Comparison of ENCODE assay signal across 10 mouse cellular contexts in genomic region chr8:3411901-3412301, GRCm38 (mm10). TPM values are rescaled to one million over a fixed set of nuclear protein-coding genes. Genes with fewer than 3 reads are reported as not detected.
A peak's percentile ranks its signal among the peaks of the same experiment; 100 is the strongest.
DNase-seq lines count a peak whose midpoint lies in the region; ATAC-seq and TF ChIP-seq lines count a peak whose summit lies in the region.
"Had no signal": no experiment of that assay in that cellular context is flagged by ENCODE, and none has a peak within 500 bp of the region (broad histone marks: within the 10 kb centered on the region; RNA-seq: fewer than 3 reads in every experiment).

No protein-coding gene starts in this region.

- H3K4me3 ChIP-seq in gastrocnemius, adult 2 months: no peak overlapping the region
- H3K4me3 ChIP-seq in forebrain, embryonic 15.5 days: no peak overlapping the region
- no peak overlapping the region for H3K4me3 ChIP-seq in midbrain, embryonic 10.5 days
- no peak overlapping the region for H3K4me3 ChIP-seq in forebrain, embryonic 12.5 days (replicated peaks)
- H3K4me3 ChIP-seq: midbrain, embryonic 12.5 days had no signal

- H3K4me1 ChIP-seq in forebrain, embryonic 15.5 days: peaks cover 9% of the 10 kb centered on the region
- H3K4me1 ChIP-seq in midbrain, embryonic 10.5 days: peaks cover 41% of the 10 kb centered on the region
- peaks cover 25% of the 10 kb centered on the region for H3K4me1 ChIP-seq in forebrain, embryonic 12.5 days

- no peak overlapping the region for H3K9ac ChIP-seq in forebrain, embryonic 15.5 days (replicated peaks)
- no peak overlapping the region for H3K9ac ChIP-seq in forebrain, embryonic 12.5 days
- H3K9ac ChIP-seq: midbrain, embryonic 12.5 days had no signal

- H3K36me3 ChIP-seq in forebrain, embryonic 15.5 days: no peaks in the 10 kb centered on the region
- peaks cover 2% of the 10 kb centered on the region; the same call in 1 of the 2 replicates for H3K36me3 ChIP-seq in midbrain, embryonic 10.5 days
- no peaks in the 10 kb centered on the region for H3K36me3 ChIP-seq in forebrain, embryonic 12.5 days (replicated peaks)
- H3K36me3 ChIP-seq: midbrain, embryonic 12.5 days had no signal

- ATAC-seq in forebrain, embryonic 15.5 days (replicated peaks): no peak
- ATAC-seq in forebrain, embryonic 12.5 days (ENCODE audit: low FRiP score): no peak

- TF ChIP-seq CTCF in gastrocnemius, adult 2 months (IDR thresholded peaks at IDR 0.05): no peak

- WGBS in forebrain, embryonic 15.5 days: 94% methylated on average over 7 of the region's 7 CpGs
- 90% methylated on average over 7 of the region's 7 CpGs for WGBS in midbrain, embryonic 10.5 days
- WGBS in forebrain, embryonic 12.5 days: 91% methylated on average over 7 of the region's 7 CpGs

- peak; percentile 51 for DNase-seq in gastrocnemius, adult 2 months
- DNase-seq in gastrocnemius, postnatal 4 days (ENCODE audit: low spot score in 2 of 2): no peak
- DNase-seq in NIH3T3 (ENCODE audit: low read depth): peak; percentile 87
- peak; percentile 33 to 59 for DNase-seq in heart, postnatal 36 days
- DNase-seq in lung, postnatal 25 days (ENCODE audit: low spot score): peak; percentile 76
- no peak for DNase-seq in midbrain, embryonic 10.5 days (ENCODE audit: low spot score)

- intact Hi-C loops in gastrocnemius, adult 2 months (cut with DNase I): no loop called here
- intact Hi-C loops in heart, postnatal 36 days (cut with DNase I): loop anchor here (2.0 kb wide), 1 partner anchor 15 kb away; no protein-coding TSS in a partner anchor

- no peaks in the 10 kb centered on the region for H3K9me3 ChIP-seq in forebrain, embryonic 15.5 days
- H3K9me3 ChIP-seq in midbrain, embryonic 10.5 days (replicated peaks): no peaks in the 10 kb centered on the region
- no peaks in the 10 kb centered on the region for H3K9me3 ChIP-seq in forebrain, embryonic 12.5 days
- H3K9me3 ChIP-seq: midbrain, embryonic 12.5 days had no signal

- H3K27ac ChIP-seq in gastrocnemius, adult 2 months: peak overlapping the region; percentile 84
- no peak overlapping the region for H3K27ac ChIP-seq in forebrain, embryonic 15.5 days (replicated peaks)
- H3K27ac ChIP-seq in midbrain, embryonic 10.5 days (replicated peaks): no peak overlapping the region
- no peak overlapping the region for H3K27ac ChIP-seq in forebrain, embryonic 12.5 days
- H3K27ac ChIP-seq: midbrain, embryonic 12.5 days had no signal

- H3K27me3 ChIP-seq in forebrain, embryonic 15.5 days: no peaks in the 10 kb centered on the region
- 0 out of 2 replicates have a peak, but pooled peaks cover 4% of the 10 kb centered on the region for H3K27me3 ChIP-seq in midbrain, embryonic 10.5 days (ENCODE audit: low read depth, poor library complexity, severe bottlenecking)
- no peaks in the 10 kb centered on the region for H3K27me3 ChIP-seq in forebrain, embryonic 12.5 days
- H3K27me3 ChIP-seq: midbrain, embryonic 12.5 days had no signal

- H3K4me2 ChIP-seq in forebrain, embryonic 15.5 days (replicated peaks): no peak overlapping the region
- H3K4me2 ChIP-seq in forebrain, embryonic 12.5 days: no peak overlapping the region
- H3K4me2 ChIP-seq: midbrain, embryonic 12.5 days had no signal

RNA-seq across cellular contexts. Expression of gene Arhgef18, which starts 19.1 kb away (rescaled TPM):
- 10 to 100 TPM in 1 of 2 experiments, 1 to 10 TPM in 1; 6.9 to 11.8 TPM for total RNA-seq in gastrocnemius, adult 2 months (2021)
- 10 to 100 TPM; 16.9 to 17.3 TPM for total RNA-seq in gastrocnemius, postnatal 4 days (2021)
- total RNA-seq in heart, postnatal 36 days (2021): 10 to 100 TPM; 18.7 to 20.4 TPM
- polyA plus RNA-seq in forebrain, embryonic 15.5 days (2015; fragmentation: Nextera tagmentation; extraction: Ambion mirVana): 11.5 and 12.7 TPM in 2 replicates
- 10.3 and 11.8 TPM in 2 replicates for polyA plus RNA-seq in midbrain, embryonic 10.5 days (2016; fragmentation: Nextera tagmentation; extraction: Ambion mirVana)
- polyA plus RNA-seq in forebrain, embryonic 12.5 days (2016; fragmentation: Nextera tagmentation; extraction: Ambion mirVana): 13.4 and 14.2 TPM in 2 replicates

RNA-seq across cellular contexts. Expression of gene Pex11g, which starts 55.6 kb away (rescaled TPM):
- total RNA-seq in gastrocnemius, adult 2 months (2021): 1 to 10 TPM; 2.3 to 2.6 TPM
- total RNA-seq in gastrocnemius, postnatal 4 days (2021): 1 to 10 TPM; 3.1 to 5.9 TPM
- 1 to 10 TPM; 3.2 to 4.1 TPM for total RNA-seq in heart, postnatal 36 days (2021)
- 3.3 and 3.8 TPM in 2 replicates for polyA plus RNA-seq in forebrain, embryonic 15.5 days (2015; fragmentation: Nextera tagmentation; extraction: Ambion mirVana)
- polyA plus RNA-seq in midbrain, embryonic 10.5 days (2016; fragmentation: Nextera tagmentation; extraction: Ambion mirVana): 4.5 and 4.8 TPM in 2 replicates
- 3.7 and 4.4 TPM in 2 replicates for polyA plus RNA-seq in forebrain, embryonic 12.5 days (2016; fragmentation: Nextera tagmentation; extraction: Ambion mirVana)

RNA-seq across cellular contexts. Expression of gene A430078G23Rik, which starts 58.7 kb away (rescaled TPM):
- total RNA-seq in gastrocnemius, adult 2 months (2021): not detected
- under 1 TPM; 0.39 to 0.49 TPM for total RNA-seq in gastrocnemius, postnatal 4 days (2021)
- under 1 TPM; 0.30 to 0.53 TPM for total RNA-seq in heart, postnatal 36 days (2021)
- polyA plus RNA-seq in forebrain, embryonic 15.5 days (2015; fragmentation: Nextera tagmentation; extraction: Ambion mirVana): 0.11 and 0.15 TPM in 2 replicates
- not detected in 2 replicates for polyA plus RNA-seq in midbrain, embryonic 10.5 days (2016; fragmentation: Nextera tagmentation; extraction: Ambion mirVana)
- polyA plus RNA-seq in forebrain, embryonic 12.5 days (2016; fragmentation: Nextera tagmentation; extraction: Ambion mirVana): 0.06 TPM in 1 of 2 replicates, not detected in the other
- polyA plus RNA-seq: embryonic facial prominence, embryonic 11.5 days; midbrain, embryonic 12.5 days had no signal

RNA-seq across cellular contexts. Expression of gene Tex45, which starts 58.8 kb away (rescaled TPM):
- not detected for total RNA-seq in gastrocnemius, adult 2 months (2021)
- under 1 TPM in 1 of 2 experiments, not detected in 1; 0.16 TPM for total RNA-seq in gastrocnemius, postnatal 4 days (2021)
- not detected for total RNA-seq in heart, postnatal 36 days (2021)
- polyA plus RNA-seq in forebrain, embryonic 15.5 days (2015; fragmentation: Nextera tagmentation; extraction: Ambion mirVana): 0.11 and 0.25 TPM in 2 replicates
- not detected in 2 replicates for polyA plus RNA-seq in midbrain, embryonic 10.5 days (2016; fragmentation: Nextera tagmentation; extraction: Ambion mirVana)
- polyA plus RNA-seq in forebrain, embryonic 12.5 days (2016; fragmentation: Nextera tagmentation; extraction: Ambion mirVana): not detected in 2 replicates

Comparison
In these comparisons a context has a peak if more than half of its experiments do, and no peak if none do; other contexts are left out.
1. DNase-seq: peak in gastrocnemius, adult 2 months (single experiment), NIH3T3 (single experiment), heart, postnatal 36 days (2 of 2) and lung, postnatal 25 days (single experiment); none in gastrocnemius, postnatal 4 days (0 of 2) and midbrain, embryonic 10.5 days (single experiment).